Mouse (Mus musculus): ENCODE measurements around the gene Nutf2.
A peak's percentile ranks its signal among the peaks of the same experiment; 100 is the strongest.
"Not testable (repeated sequence)": the region's sequence is repeated elsewhere in the genome, so short reads cannot be mapped to it uniquely, and the experiment has no call there.

Gene Nutf2

GRCm38 (mm10) chr8:105860143-105860981, at the start of gene Nutf2:
Nutf2 (plus strand) TSS chr8:105860580.
- peak; percentile 96 for DNase-seq (ENCODE audit: low read depth)

GRCm38 (mm10) chr8:105811061-105811460, 49.3 kb upstream of the Nutf2 start:
- DNase-seq (ENCODE audit: low read depth) = no peak

- no peak for DNase-seq (ENCODE audit: low read depth)
These were observed 48.8 kb upstream of the Nutf2 start for GRCm38 (mm10) chr8:105811543-105811942.

GRCm38 (mm10) chr8:105812511-105812910, 47.9 kb upstream of the Nutf2 start:
- DNase-seq (ENCODE audit: low read depth) = no peak

- no peak for DNase-seq (ENCODE audit: low read depth)
These were observed 47.1 kb upstream of the Nutf2 start for GRCm38 (mm10) chr8:105813241-105813640.

GRCm38 (mm10) chr8:105819659-105820058, 40.7 kb upstream of the Nutf2 start:
- DNase-seq (ENCODE audit: low read depth) = no peak

- DNase-seq (ENCODE audit: low read depth) = peak; percentile 94
These were observed 39.5 kb upstream of the Nutf2 start for GRCm38 (mm10) chr8:105820925-105821324.

GRCm38 (mm10) chr8:105825506-105825905, 34.9 kb upstream of the Nutf2 start:
- DNase-seq (ENCODE audit: low read depth) = no peak

- DNase-seq (ENCODE audit: low read depth) = no peak
These were observed 34.0 kb upstream of the Nutf2 start for GRCm38 (mm10) chr8:105826379-105826778.

- peak; percentile 98 for DNase-seq (ENCODE audit: low read depth)
These were observed 33.2 kb upstream of the Nutf2 start, which contains the start of the genes Ranbp10 and Tsnaxip1 for GRCm38 (mm10) chr8:105826861-105827848. Ranbp10 (minus strand) TSS chr8:105827350. Tsnaxip1 (plus strand) TSS chr8:105827731.

- not testable (repeated sequence) for DNase-seq (ENCODE audit: low read depth)
These were observed 26.6 kb upstream of the Nutf2 start for GRCm38 (mm10) chr8:105833740-105834139.

- no peak for DNase-seq (ENCODE audit: low read depth)
These were observed 25.1 kb upstream of the Nutf2 start for GRCm38 (mm10) chr8:105835318-105835717.

GRCm38 (mm10) chr8:105836991-105837390, 23.4 kb upstream of the Nutf2 start:
- no peak for DNase-seq (ENCODE audit: low read depth)

GRCm38 (mm10) chr8:105839209-105839608, 21.2 kb upstream of the Nutf2 start:
- no peak for DNase-seq (ENCODE audit: low read depth)

GRCm38 (mm10) chr8:105846678-105847077, 13.7 kb upstream of the Nutf2 start:
- no peak for DNase-seq (ENCODE audit: low read depth)

- no peak for DNase-seq (ENCODE audit: low read depth)
These were observed 10.4 kb upstream of the Nutf2 start for GRCm38 (mm10) chr8:105850014-105850413.

- no peak for DNase-seq (ENCODE audit: low read depth)
These were observed 9.8 kb upstream of the Nutf2 start for GRCm38 (mm10) chr8:105850611-105851010.

- DNase-seq (ENCODE audit: low read depth) = peak; percentile 89
These were observed 8.7 kb upstream of the Nutf2 start for GRCm38 (mm10) chr8:105851651-105852143.

GRCm38 (mm10) chr8:105852146-105852729, 8.1 kb upstream of the Nutf2 start:
- DNase-seq (ENCODE audit: low read depth) = no peak

GRCm38 (mm10) chr8:105853178-105853577, 7.2 kb upstream of the Nutf2 start, which contains the start of gene Cenpt:
Cenpt (minus strand) TSS chr8:105853278.
- no peak for DNase-seq (ENCODE audit: low read depth)

- DNase-seq (ENCODE audit: low read depth) = no peak
These were observed 6.1 kb upstream of the Nutf2 start for GRCm38 (mm10) chr8:105854303-105854702.

GRCm38 (mm10) chr8:105854715-105855216, 5.6 kb upstream of the Nutf2 start, which contains the start of gene Thap11:
Thap11 (plus strand) TSS chr8:105855132.
- DNase-seq (ENCODE audit: low read depth) = peak; percentile 92
